Mouse (Mus musculus) forebrain, postnatal 0 days (tissue): ENCODE data around the gene 1110008P14Rik. TPM values are rescaled to one million over a fixed set of nuclear protein-coding genes. Genes with fewer than 3 reads are reported as not detected.

Source experiments
- ATAC-seq: fragments of 200-750 bp; cut with Nextera tagmentation; 2 replicates; pipeline ENCODE4 v1.8.0; 2017; ENCODE audit warnings: mild to moderate bottlenecking, moderate library complexity
- DNase-seq: peaks from one replicate; pipeline ENCODE4 v3.0.0-alpha.2; 2015
- H3K27ac ChIP-seq: fragments of 300-500 bp; sonication (generic); 2 replicates; pipeline ENCODE4 v1.5.1; 2014; ENCODE audit warnings: low read depth, mild to moderate bottlenecking, antibody characterized with exemption, low read length, moderate library complexity, mixed read lengths
- H3K27me3 ChIP-seq: fragments of 300-500 bp; sonication (generic); 2 replicates; pipeline ENCODE4 v1.6.1; 2014; ENCODE audit warnings: mild to moderate bottlenecking, low read length, mixed read lengths; ENCODE audit not compliant: insufficient read depth
- H3K36me3 ChIP-seq: fragments of 300-500 bp; sonication (generic); 2 replicates; pipeline ENCODE4 v1.6.1; 2014; ENCODE audit warnings: mild to moderate bottlenecking, moderate library complexity; ENCODE audit not compliant: insufficient read depth
- H3K4me1 ChIP-seq: fragments of 300-500 bp; sonication (generic); 2 replicates; pipeline ENCODE4 v1.6.1; 2014; ENCODE audit warnings: antibody characterized with exemption; ENCODE audit not compliant: insufficient read depth
- H3K4me2 ChIP-seq: fragments of 300-500 bp; sonication (generic); 2 replicates; pipeline ENCODE4 v1.6.1; 2014; ENCODE audit warnings: low read depth, mild to moderate bottlenecking, moderate library complexity
- H3K4me3 ChIP-seq: fragments of 300-500 bp; sonication (generic); 2 replicates; pipeline ENCODE4 v1.5.1; 2014; ENCODE audit warnings: low read depth, low read length, mixed read lengths
- H3K9ac ChIP-seq: fragments of 300-500 bp; sonication (generic); 2 replicates; pipeline ENCODE4 v1.6.1; 2014; ENCODE audit warnings: mild to moderate bottlenecking
- H3K9me3 ChIP-seq: fragments of 300-500 bp; sonication (generic); 2 replicates; pipeline ENCODE4 v1.6.1; 2016; ENCODE audit warnings: low read length
- CTCF ChIP-seq: sonication (generic); IDR thresholded peaks from 2 replicates; pipeline ENCODE4 v1.5.1; 2016; ENCODE audit warnings: antibody characterized with exemption, control low read depth, low read depth
- WGBS: fragments of 180-500 bp; shearing (Covaris S2); extraction: QIAGEN DNeasy Blood & Tissue Kit; methylation state at CpG from one replicate; pipeline ENCODE4 v1.1.7; 2014; 5-methylcytosine and 5-hydroxymethylcytosine counted together
- polyA plus RNA-seq: library from polyadenylated mRNA; unstranded; fragments of >200 nt; fragmentation: Nextera tagmentation; extraction: Ambion mirVana; gene quantifications from 2 replicates; pipeline ENCODE4 v1.2.1, GENCODE M21; 2015
- total RNA-seq: library from RNA; depleted of rRNA; stranded (reverse); fragments of >200 nt; gene quantifications from 2 replicates; pipeline ENCODE4 v1.2.3, GENCODE M21; 2014

1110008P14Rik gene
- total and polyA plus RNA-seq, 2 experiments from 2014 or later = 160 to 197 TPM

DNA sequence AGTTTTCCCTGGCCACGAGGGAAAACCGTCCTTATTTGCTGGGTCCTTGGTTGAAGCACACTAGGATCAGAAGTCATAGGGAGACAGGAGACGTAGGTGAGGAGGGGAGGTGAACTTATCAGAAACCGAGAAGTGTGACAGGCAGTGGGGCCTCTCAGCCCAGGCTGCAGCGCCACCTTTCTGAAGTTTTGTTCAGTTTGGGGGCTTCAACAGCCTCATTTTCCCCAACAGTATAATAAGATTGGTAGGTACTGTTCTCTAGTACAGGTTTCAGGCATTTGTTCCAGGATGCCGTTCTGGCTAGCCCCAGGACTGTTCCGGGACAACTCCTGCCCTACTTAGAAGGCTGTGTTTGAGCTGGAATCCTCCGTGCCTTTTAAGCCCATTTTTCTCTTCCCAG lies 13.2 kb upstream of the 1110008P14Rik start:
- Histone ChIP-seq H3K27me3 (no peaks in the 10 kb centered on the region), H3K9me3 (no peaks in the 10 kb centered on the region), H3K4me3 (peak overlapping the region; percentile 89), H3K36me3 (peaks cover 7% of the 10 kb centered on the region; the same call in 1 of the 2 replicates), H3K4me1 (peaks cover 6% of the 10 kb centered on the region; the same call in 1 of the 2 replicates), H3K9ac (peak overlapping the region; percentile 87), H3K27ac (peak overlapping the region; percentile 86), H3K4me2 (peak overlapping the region; percentile 91)
- 4% methylated on average over 8 of the region's 8 CpGs for WGBS
- no peak for DNase-seq
- ATAC-seq = no peak
- TF ChIP-seq CTCF = peak; percentile 64

DNA sequence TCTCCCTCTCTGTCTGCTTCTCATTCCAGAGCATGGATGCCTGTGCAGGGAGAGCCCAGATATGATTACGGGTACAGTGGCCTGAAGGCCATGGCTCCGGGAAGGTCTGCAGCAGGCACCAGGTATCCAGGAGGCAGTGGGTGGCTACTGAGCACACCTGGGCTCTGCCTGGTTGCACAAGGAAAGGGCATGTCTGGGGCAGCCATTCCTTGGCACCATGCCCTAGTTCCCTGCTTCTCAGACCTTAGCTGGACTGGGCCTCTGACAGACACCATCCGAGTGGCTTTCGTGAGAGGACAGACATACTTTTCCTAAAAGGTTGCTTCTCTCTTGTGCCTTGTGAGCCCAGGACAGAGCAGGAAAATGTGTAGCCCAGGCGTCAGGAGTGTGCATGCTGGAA lies 10.3 kb upstream of the 1110008P14Rik start:
- Histone ChIP-seq H3K27ac (no peak overlapping the region), H3K36me3 (no peaks in the 10 kb centered on the region), H3K9me3 (no peaks in the 10 kb centered on the region), H3K4me1 (peaks cover 6% of the 10 kb centered on the region; the same call in 1 of the 2 replicates), H3K4me3 (no peak overlapping the region), H3K27me3 (no peaks in the 10 kb centered on the region), H3K9ac (no peak overlapping the region), H3K4me2 (no peak overlapping the region)
- ATAC-seq (no peak), DNase-seq (no peak)
- WGBS = 82% methylated on average over 5 of the region's 5 CpGs
- no peak for TF ChIP-seq CTCF

DNA sequence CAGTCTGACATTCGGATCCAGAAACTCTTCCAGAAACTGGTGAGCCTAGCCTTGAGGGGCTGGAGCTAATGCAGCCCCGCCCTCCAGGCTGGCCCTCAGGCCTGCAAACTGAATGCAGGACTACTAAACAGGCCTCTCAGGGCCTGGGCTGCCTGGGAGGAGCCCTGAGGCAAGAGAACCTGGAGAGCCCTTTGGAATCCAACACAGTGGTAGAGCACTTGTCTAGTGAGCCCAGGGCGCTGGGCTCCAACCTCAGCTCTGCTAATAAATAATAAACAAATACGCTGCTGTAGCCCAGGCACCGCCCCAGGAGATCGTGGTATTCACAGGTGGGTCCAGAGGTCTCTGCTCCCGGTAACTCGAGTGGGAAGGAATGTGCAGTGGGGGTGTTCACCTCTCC lies 9.1 kb upstream of the 1110008P14Rik start:
- Histone ChIP-seq H3K36me3 (no peaks in the 10 kb centered on the region), H3K4me3 (no peak overlapping the region), H3K27ac (no peak overlapping the region), H3K4me1 (peaks cover 3% of the 10 kb centered on the region; the same call in 1 of the 2 replicates), H3K27me3 (no peaks in the 10 kb centered on the region), H3K9ac (no peak overlapping the region), H3K4me2 (no peak overlapping the region), H3K9me3 (no peaks in the 10 kb centered on the region)
- WGBS = 75% methylated on average over 8 of the region's 8 CpGs
- DNase-seq (no peak), ATAC-seq (no peak)
- TF ChIP-seq CTCF = no peak

DNA sequence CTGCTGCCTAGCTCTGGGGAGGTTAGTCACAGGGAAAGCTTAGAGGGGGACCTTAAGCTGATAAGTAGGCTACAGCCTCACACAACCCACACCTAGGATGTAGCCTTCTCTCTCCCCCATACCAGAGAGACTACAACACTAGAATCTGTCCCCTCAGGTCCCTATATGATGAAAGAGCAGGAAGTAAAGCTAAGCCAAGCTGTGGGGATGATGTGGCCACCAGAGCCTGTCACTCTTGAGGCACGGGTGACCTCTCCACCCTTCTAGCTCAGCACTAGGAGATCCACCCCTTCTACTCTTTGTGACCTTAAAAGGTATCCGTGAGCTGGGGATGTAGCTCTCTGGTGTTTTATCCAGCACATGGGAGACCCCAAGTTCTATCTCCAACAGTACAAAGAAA lies 7.4 kb upstream of the 1110008P14Rik start:
- Histone ChIP-seq H3K36me3 (no peaks in the 10 kb centered on the region), H3K9me3 (no peaks in the 10 kb centered on the region), H3K9ac (no peak overlapping the region), H3K4me2 (no peak overlapping the region), H3K4me3 (no peak overlapping the region), H3K27ac (no peak overlapping the region), H3K27me3 (no peaks in the 10 kb centered on the region), H3K4me1 (no peaks in the 10 kb centered on the region)
- no peak for DNase-seq
- no peak for ATAC-seq
- TF ChIP-seq CTCF = no peak
- 80% methylated on average over 2 of the region's 2 CpGs for WGBS

DNA sequence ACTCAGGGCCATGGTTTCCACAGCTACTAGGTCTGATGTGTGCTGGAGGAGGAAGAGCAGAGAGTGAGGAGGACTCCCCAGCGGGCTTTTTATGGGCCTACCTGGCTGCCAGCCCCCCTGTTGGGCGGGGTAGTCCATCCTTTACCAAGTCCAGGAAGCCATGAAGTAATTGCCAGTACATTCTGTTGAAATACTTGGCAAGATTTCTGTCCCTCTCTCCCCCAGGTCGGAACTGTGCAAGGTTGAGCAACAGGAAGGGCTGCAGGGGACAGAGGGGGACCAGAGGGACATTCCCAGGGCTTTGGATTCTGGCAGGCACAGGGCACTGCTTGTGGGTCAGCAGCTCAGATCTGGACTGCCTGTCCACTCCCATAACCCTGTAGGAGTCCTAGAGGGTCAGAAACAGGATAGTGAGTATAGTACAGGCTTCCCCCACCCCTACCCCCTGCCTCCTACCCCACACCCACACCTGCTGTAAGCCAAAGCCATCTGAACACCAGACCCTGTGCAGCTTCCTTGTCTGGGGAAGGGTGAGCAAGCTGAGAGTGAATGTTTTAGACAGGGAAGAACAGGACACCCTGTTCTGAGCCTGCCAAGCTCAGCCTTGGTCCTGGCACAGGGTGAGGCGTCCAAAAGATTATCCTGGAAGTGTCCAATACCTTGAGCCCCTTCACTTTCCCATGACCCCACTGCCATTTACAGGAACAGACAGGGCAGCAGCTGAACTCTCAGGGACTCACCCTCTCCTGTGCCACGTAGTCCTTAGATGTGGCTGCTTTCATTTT lies 6.2 kb upstream of the 1110008P14Rik start, which contains the start of gene Lcn2:
TSS of gene Lcn2 (minus strand) at position 547 of the 785 bp plus-strand sequence.
- WGBS = 57% methylated on average over 5 of the region's 5 CpGs

DNA sequence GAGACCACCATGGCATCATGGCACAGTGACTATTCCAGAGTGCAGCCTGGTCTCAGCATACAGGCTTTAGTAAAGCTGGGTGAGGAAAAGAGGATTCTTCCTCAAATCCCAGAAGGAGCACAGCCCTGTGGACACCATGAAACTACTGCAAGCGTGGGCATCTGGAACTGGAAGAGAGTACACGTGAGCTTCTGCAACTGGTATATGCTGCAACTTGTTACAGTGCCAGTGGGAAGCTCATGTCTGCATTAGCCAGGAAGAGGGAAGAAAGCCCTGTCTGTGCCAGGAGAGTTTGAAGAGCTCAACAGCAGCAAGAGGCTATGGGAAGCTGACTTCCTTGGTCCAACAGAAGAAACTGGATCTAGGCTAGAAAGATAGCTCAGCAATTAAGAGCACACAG lies 951 bp upstream of the 1110008P14Rik start:
- WGBS = 68% methylated on average over 2 of the region's 2 CpGs
- no peak overlapping the region for H3K27ac ChIP-seq
- no peak for ATAC-seq

More for the DNA sequence above, 6.2 kb upstream of the 1110008P14Rik start, which contains the start of gene Lcn2:
- no peak for TF ChIP-seq CTCF
- no peak within 1 kb of the TSS for H3K27ac ChIP-seq
- ATAC-seq (no peak), DNase-seq (no peak)
- H3K27me3 ChIP-seq = no peaks in the 10 kb centered on the region
- no peaks in the 10 kb centered on the region for H3K36me3 ChIP-seq
- no peak within 1 kb of the TSS for H3K4me3 ChIP-seq
- H3K4me1 ChIP-seq = no peaks in the 10 kb centered on the region
- no peak within 1 kb of the TSS for H3K9ac ChIP-seq
- no peaks in the 10 kb centered on the region for H3K9me3 ChIP-seq
- no peak within 1 kb of the TSS for H3K4me2 ChIP-seq

DNA sequence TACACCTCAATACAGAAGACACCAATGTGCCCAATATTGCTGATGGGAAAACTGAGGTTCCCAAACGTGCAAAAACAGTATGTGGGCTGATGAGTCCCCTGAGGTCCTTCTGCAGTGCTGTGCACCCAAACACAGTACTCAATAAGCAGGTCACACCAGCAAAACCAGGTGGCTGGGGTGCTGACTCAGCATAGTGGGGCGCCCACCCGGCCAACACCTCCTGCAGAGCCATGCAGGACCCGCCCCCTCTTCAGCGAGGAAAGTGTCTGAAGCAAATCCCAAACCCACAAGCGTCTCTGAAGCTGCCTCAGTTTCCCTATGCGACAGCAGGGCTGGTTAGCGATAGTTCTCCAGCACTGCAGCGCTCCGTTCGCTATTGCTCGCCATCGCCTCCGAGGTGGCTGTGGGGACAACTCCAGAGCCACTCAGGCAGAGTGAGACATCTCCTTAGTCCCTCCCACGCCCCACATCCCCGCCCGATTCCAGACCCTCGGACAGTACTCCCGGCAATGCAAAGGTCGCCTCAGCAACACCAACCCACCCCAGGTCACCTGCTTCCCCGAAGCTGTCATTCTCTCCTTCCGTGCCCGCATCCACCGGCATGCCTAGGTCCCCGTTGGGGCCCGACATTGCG lies 480 bp downstream of the 1110008P14Rik start:
- H3K27ac ChIP-seq = no peak overlapping the region
- peak overlapping the region; percentile 91 for H3K4me2 ChIP-seq
- H3K27me3 ChIP-seq = no peaks in the 10 kb centered on the region
- peaks cover 38% of the 10 kb centered on the region for H3K36me3 ChIP-seq
- DNase-seq (peak; percentile 64), ATAC-seq (peak; percentile 70)
- no peaks in the 10 kb centered on the region for H3K9me3 ChIP-seq
- peak overlapping the region; percentile 63 for H3K9ac ChIP-seq
- peaks cover 5% of the 10 kb centered on the region; the same call in 1 of the 2 replicates for H3K4me1 ChIP-seq
- H3K4me3 ChIP-seq = peak overlapping the region; percentile 69
- 1% methylated on average over 27 of the region's 27 CpGs for WGBS
- peak; percentile 6; the same call in 1 of the 2 replicates for TF ChIP-seq CTCF

More for the DNA sequence above, 951 bp upstream of the 1110008P14Rik start:
- Histone ChIP-seq H3K4me3 (no peak overlapping the region), H3K4me2 (no peak overlapping the region), H3K9ac (no peak overlapping the region), H3K27me3 (no peaks in the 10 kb centered on the region), H3K4me1 (peaks cover 5% of the 10 kb centered on the region; the same call in 1 of the 2 replicates), H3K36me3 (peaks cover 24% of the 10 kb centered on the region), H3K9me3 (no peaks in the 10 kb centered on the region)
- TF ChIP-seq CTCF = no peak
- no peak for DNase-seq
